Comparison of ENCODE assay signal across 13 mouse cellular contexts in genomic region chr1:135780649-135781048, GRCm38 (mm10). TPM values are rescaled to one million over a fixed set of nuclear protein-coding genes. Genes with fewer than 3 reads are reported as not detected.
DNase-seq lines count a peak whose midpoint lies in the region; ATAC-seq lines count a peak whose summit lies in the region.
"Had no signal": no experiment of that assay in that cellular context is flagged by ENCODE, and none has a peak within 500 bp of the region (broad histone marks: within the 10 kb centered on the region; RNA-seq: fewer than 3 reads in every experiment).

No protein-coding gene starts in this region.

- no peaks in the 10 kb centered on the region for H3K27me3 ChIP-seq in intestine, embryonic 15.5 days (replicated peaks)
- no peaks in the 10 kb centered on the region for H3K27me3 ChIP-seq in intestine, embryonic 16.5 days (replicated peaks; ENCODE audit: control insufficient read depth, insufficient read depth, low read length)
- H3K27me3 ChIP-seq in neural tube, embryonic 12.5 days (replicated peaks) = no peaks in the 10 kb centered on the region
- no peaks in the 10 kb centered on the region; the same call in 1 of the 2 replicates for H3K27me3 ChIP-seq in embryonic facial prominence, embryonic 12.5 days
- H3K27me3 ChIP-seq: limb, embryonic 15.5 days had no signal

- no peak for ATAC-seq in intestine, embryonic 15.5 days
- ATAC-seq in intestine, embryonic 16.5 days = no peak
- ATAC-seq in neural tube, embryonic 12.5 days (ENCODE audit: low FRiP score, low read depth) = 0 out of 2 replicates have a peak, but pooled peaks have one; percentile 18
- ATAC-seq in embryonic facial prominence, embryonic 12.5 days (ENCODE audit: insufficient number of reproducible peaks, insufficient read depth, low FRiP score, low TSS enrichment) = no peak

- no peak overlapping the region for H3K4me3 ChIP-seq in intestine, embryonic 15.5 days (replicated peaks)
- H3K4me3 ChIP-seq in intestine, embryonic 16.5 days (ENCODE audit: low read length) = no peak overlapping the region
- no peak overlapping the region for H3K4me3 ChIP-seq in neural tube, embryonic 12.5 days
- H3K4me3 ChIP-seq in embryonic facial prominence, embryonic 12.5 days = no peak overlapping the region
- H3K4me3 ChIP-seq: left cerebral cortex, adult 2 months; limb, embryonic 15.5 days had no signal

- 44% methylated on average over 4 of the region's 4 CpGs for WGBS in intestine, embryonic 15.5 days
- WGBS in intestine, embryonic 16.5 days = 41% methylated on average over 4 of the region's 4 CpGs
- WGBS in neural tube, embryonic 12.5 days = 10% methylated on average over 4 of the region's 4 CpGs
- WGBS in embryonic facial prominence, embryonic 12.5 days = 34% methylated on average over 4 of the region's 4 CpGs

- DNase-seq in neural tube, embryonic 10.5 days (ENCODE audit: extremely low spot score, low spot score) = no peak
- DNase-seq in adrenal gland, postnatal 10 days = no peak
- no peak for DNase-seq in spleen, adult 12 weeks (ENCODE audit: low spot score)

- H3K4me1 ChIP-seq in intestine, embryonic 15.5 days (replicated peaks) = peaks cover 13% of the 10 kb centered on the region
- H3K4me1 ChIP-seq in intestine, embryonic 16.5 days (ENCODE audit: control insufficient read depth, insufficient read depth, low read length) = peaks cover 6% of the 10 kb centered on the region
- peaks cover 28% of the 10 kb centered on the region for H3K4me1 ChIP-seq in neural tube, embryonic 12.5 days
- H3K4me1 ChIP-seq in embryonic facial prominence, embryonic 12.5 days = peaks cover 18% of the 10 kb centered on the region

- H3K4me2 ChIP-seq in intestine, embryonic 15.5 days (replicated peaks) = no peak overlapping the region
- no peak overlapping the region for H3K4me2 ChIP-seq in intestine, embryonic 16.5 days (ENCODE audit: low read depth, low read length)
- H3K4me2 ChIP-seq in neural tube, embryonic 12.5 days (replicated peaks) = no peak overlapping the region
- no peak overlapping the region for H3K4me2 ChIP-seq in embryonic facial prominence, embryonic 12.5 days (replicated peaks)
- H3K4me2 ChIP-seq: limb, embryonic 15.5 days had no signal

- H3K9me3 ChIP-seq in intestine, embryonic 15.5 days = no peaks in the 10 kb centered on the region
- H3K9me3 ChIP-seq in intestine, embryonic 16.5 days (ENCODE audit: control insufficient read depth, low read length) = no peaks in the 10 kb centered on the region
- no peaks in the 10 kb centered on the region for H3K9me3 ChIP-seq in neural tube, embryonic 12.5 days
- no peaks in the 10 kb centered on the region for H3K9me3 ChIP-seq in embryonic facial prominence, embryonic 12.5 days
- H3K9me3 ChIP-seq: limb, embryonic 15.5 days had no signal

- 0 out of 2 replicates have a peak overlapping the region, but pooled peaks have one; percentile 19 for H3K9ac ChIP-seq in intestine, embryonic 15.5 days
- H3K9ac ChIP-seq in intestine, embryonic 16.5 days (ENCODE audit: low read depth, low read length) = no peak overlapping the region
- H3K9ac ChIP-seq in neural tube, embryonic 12.5 days = no peak overlapping the region
- peak overlapping the region; percentile 25; the same call in 1 of the 2 replicates for H3K9ac ChIP-seq in embryonic facial prominence, embryonic 12.5 days
- H3K9ac ChIP-seq: limb, embryonic 15.5 days had no signal

- no peaks in the 10 kb centered on the region for H3K36me3 ChIP-seq in intestine, embryonic 15.5 days
- no peaks in the 10 kb centered on the region for H3K36me3 ChIP-seq in intestine, embryonic 16.5 days (ENCODE audit: control insufficient read depth, insufficient read depth, low read length)
- no peaks in the 10 kb centered on the region for H3K36me3 ChIP-seq in neural tube, embryonic 12.5 days
- H3K36me3 ChIP-seq in embryonic facial prominence, embryonic 12.5 days = no peaks in the 10 kb centered on the region
- H3K36me3 ChIP-seq: limb, embryonic 15.5 days had no signal

- H3K27ac ChIP-seq in intestine, embryonic 15.5 days = no peak overlapping the region
- H3K27ac ChIP-seq in intestine, embryonic 16.5 days (ENCODE audit: low read length) = no peak overlapping the region
- H3K27ac ChIP-seq in neural tube, embryonic 12.5 days = no peak overlapping the region
- no peak overlapping the region for H3K27ac ChIP-seq in embryonic facial prominence, embryonic 12.5 days
- H3K27ac ChIP-seq: hindbrain, postnatal 0 days; left cerebral cortex, adult 2 months; limb, embryonic 15.5 days had no signal

RNA-seq across cellular contexts. Expression of gene Tnni1, which starts 1.4 kb away (rescaled TPM):
- 5.4 and 8.3 TPM in 2 replicates for polyA plus RNA-seq in intestine, embryonic 15.5 days (2015; fragmentation: Nextera tagmentation; extraction: Ambion mirVana)
- polyA plus RNA-seq in intestine, embryonic 16.5 days (2015; fragmentation: Nextera tagmentation; extraction: Ambion mirVana) = 6.4 and 8.7 TPM in 2 replicates
- polyA plus RNA-seq in neural tube, embryonic 12.5 days (2016; fragmentation: Nextera tagmentation; extraction: Ambion mirVana) = 27.4 and 41.5 TPM in 2 replicates
- polyA plus RNA-seq in embryonic facial prominence, embryonic 12.5 days (2016; fragmentation: Nextera tagmentation; extraction: Ambion mirVana) = 48.6 and 66.8 TPM in 2 replicates
- total RNA-seq in adrenal gland, postnatal 10 days (2021) = 10 to 100 TPM in 1 of 2 experiments, 1 to 10 TPM in 1; 7.7 to 41.7 TPM
- total RNA-seq: monocyte, adult 5-6 weeks had no signal
- polyA plus RNA-seq: CD4-positive, CD25-positive, alpha-beta regulatory T cell, adult 4 months had no signal

RNA-seq across cellular contexts. Expression of gene Phlda3, which starts 14.7 kb away (rescaled TPM):
- 44.5 and 44.6 TPM in 2 replicates for polyA plus RNA-seq in intestine, embryonic 15.5 days (2015; fragmentation: Nextera tagmentation; extraction: Ambion mirVana)
- 36.2 and 36.6 TPM in 2 replicates for polyA plus RNA-seq in intestine, embryonic 16.5 days (2015; fragmentation: Nextera tagmentation; extraction: Ambion mirVana)
- polyA plus RNA-seq in neural tube, embryonic 12.5 days (2016; fragmentation: Nextera tagmentation; extraction: Ambion mirVana) = 21.9 and 24.1 TPM in 2 replicates
- 52.8 and 55.0 TPM in 2 replicates for polyA plus RNA-seq in embryonic facial prominence, embryonic 12.5 days (2016; fragmentation: Nextera tagmentation; extraction: Ambion mirVana)
- total RNA-seq in adrenal gland, postnatal 10 days (2021) = 10 to 100 TPM; 42.9 to 82.7 TPM

RNA-seq across cellular contexts. Expression of gene Lad1, which starts 37.7 kb away (rescaled TPM):
- 179 and 196 TPM in 2 replicates for polyA plus RNA-seq in intestine, embryonic 15.5 days (2015; fragmentation: Nextera tagmentation; extraction: Ambion mirVana)
- 260 and 283 TPM in 2 replicates for polyA plus RNA-seq in intestine, embryonic 16.5 days (2015; fragmentation: Nextera tagmentation; extraction: Ambion mirVana)
- 0.68 and 0.75 TPM in 2 replicates for polyA plus RNA-seq in neural tube, embryonic 12.5 days (2016; fragmentation: Nextera tagmentation; extraction: Ambion mirVana)
- 6.6 TPM in 2 replicates for polyA plus RNA-seq in embryonic facial prominence, embryonic 12.5 days (2016; fragmentation: Nextera tagmentation; extraction: Ambion mirVana)
- under 1 TPM; 0.21 TPM for total RNA-seq in adrenal gland, postnatal 10 days (2021)
- total RNA-seq: megakaryocyte, adult 5-6 weeks; monocyte, adult 5-6 weeks had no signal

RNA-seq across cellular contexts. Expression of gene Tnnt2, which starts 55.5 kb away (rescaled TPM):
- polyA plus RNA-seq in intestine, embryonic 15.5 days (2015; fragmentation: Nextera tagmentation; extraction: Ambion mirVana) = 16.4 and 17.4 TPM in 2 replicates
- 23.5 and 26.7 TPM in 2 replicates for polyA plus RNA-seq in intestine, embryonic 16.5 days (2015; fragmentation: Nextera tagmentation; extraction: Ambion mirVana)
- 13.3 and 19.4 TPM in 2 replicates for polyA plus RNA-seq in neural tube, embryonic 12.5 days (2016; fragmentation: Nextera tagmentation; extraction: Ambion mirVana)
- polyA plus RNA-seq in embryonic facial prominence, embryonic 12.5 days (2016; fragmentation: Nextera tagmentation; extraction: Ambion mirVana) = 23.0 and 27.7 TPM in 2 replicates
- total RNA-seq in adrenal gland, postnatal 10 days (2021) = 1 to 10 TPM; 2.6 to 5.1 TPM
- total RNA-seq: megakaryocyte, adult 5-6 weeks; monocyte, adult 5-6 weeks had no signal

Comparison
In these comparisons a context has a peak if more than half of its experiments do, and no peak if none do; other contexts are left out.
1. H3K9ac ChIP-seq: peak in intestine, embryonic 15.5 days (single experiment) and embryonic facial prominence, embryonic 12.5 days (single experiment); none in intestine, embryonic 16.5 days (single experiment) and neural tube, embryonic 12.5 days (single experiment).
2. RNA of gene Lad1, which starts 37.7 kb away (polyA plus RNA-seq): 260 to 283 TPM in intestine, embryonic 16.5 days and 179 to 196 TPM in intestine, embryonic 15.5 days; 6.6 TPM in embryonic facial prominence, embryonic 12.5 days and 0.68 to 0.75 TPM in neural tube, embryonic 12.5 days; every median in the first group is over 10 times any median in the second.